Mouse (Mus musculus) erythroblast, embryonic 14.5 days (primary cell): ENCODE results near the gene Sidt2.

Experiments
- GATA1 ChIP-seq: IDR thresholded peaks from 2 replicates; pipeline ENCODE4 v1.6.1; 2012; ENCODE audit warnings: low read length, inconsistent platforms, mixed read lengths
- TAL1 ChIP-seq: IDR thresholded peaks from 3 replicates; pipeline ENCODE4 v1.6.1; 2012; ENCODE audit warnings: low read length, inconsistent platforms, mixed read lengths

DNA sequence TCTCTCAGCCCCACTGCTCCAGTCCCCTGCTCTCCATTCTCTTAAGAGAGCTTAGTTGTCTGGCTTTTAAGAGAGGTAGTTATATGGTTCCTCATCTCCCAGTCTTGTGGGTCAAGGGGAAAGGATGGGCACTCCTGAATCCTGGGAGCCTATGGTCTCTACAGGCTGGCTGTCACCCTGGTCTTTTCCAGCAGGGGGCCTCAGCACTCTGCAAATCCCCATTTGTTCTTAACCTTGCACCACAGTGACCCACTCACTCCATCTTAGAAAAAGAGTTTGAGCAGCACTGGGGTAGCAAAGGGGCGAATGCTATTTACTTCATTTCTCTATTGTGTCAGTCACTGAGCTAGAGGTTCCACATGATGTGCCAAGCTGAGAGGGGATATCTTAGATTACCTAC lies 43.4 kb downstream of the Sidt2 start:
- no peak for TF ChIP-seq GATA1
- TF ChIP-seq TAL1: no peak
